Mouse (Mus musculus) CH12.LX (cell line): Measurements from ENCODE around the gene Dlst. TPM values are rescaled to one million over a fixed set of nuclear protein-coding genes. Genes with fewer than 3 reads are reported as not detected.

Experiments used
- DNase-seq: peaks from one replicate; pipeline ENCODE4 v3.0.0-alpha.2; 2013; ENCODE audit errors: extremely low read depth
- H3K27ac ChIP-seq: 2 replicates; pipeline ENCODE4 v1.5.1; 2012; ENCODE audit warnings: low read depth, mild to moderate bottlenecking, control low read depth, moderate library complexity; ENCODE audit not compliant: insufficient read depth
- H3K27me3 ChIP-seq: replicated peaks from 2 replicates; pipeline ENCODE3; 2012; ENCODE audit warnings: inconsistent platforms
- H3K36me3 ChIP-seq, 2 experiments: replicated peaks in 1 of 2; 2 replicates each; pipeline versions ENCODE3 to v1.6.1; 2012; ENCODE audit warnings: inconsistent platforms in 1 of 2, low read length in 1 of 2, mild to moderate bottlenecking in 1 of 2, mixed read lengths in 1 of 2, moderate library complexity in 1 of 2; ENCODE audit not compliant: control insufficient read depth in 1 of 2, insufficient read depth in 1 of 2
- H3K4me1 ChIP-seq, 2 experiments: 2 replicates each; pipeline ENCODE4 v1.6.1; 2012; ENCODE audit warnings: inconsistent platforms in 1 of 2, moderate library complexity in 1 of 2; ENCODE audit not compliant: insufficient read depth in 2 of 2, control insufficient read depth in 1 of 2
- H3K4me2 ChIP-seq: 2 replicates; pipeline ENCODE4 v1.6.1; 2012; ENCODE audit warnings: low read depth, mild to moderate bottlenecking, control low read depth; ENCODE audit not compliant: poor library complexity, insufficient read depth, severe bottlenecking
- H3K4me3 ChIP-seq, 3 experiments: fragments of 150-350 bp in 1 of 3; sonication (generic) in 1 of 3; replicated peaks in 1 of 3; 2 replicates each; pipeline versions ENCODE3 to v1.5.1; 2011 to 2012; ENCODE audit warnings: low read depth in 2 of 3, low read length in 2 of 3, mild to moderate bottlenecking in 2 of 3, moderate library complexity in 2 of 3, control low read depth in 1 of 3, improper control_type of control experiment in 1 of 3, inconsistent platforms in 1 of 3, mixed read lengths in 1 of 3; ENCODE audit not compliant: poor library complexity in 1 of 3
- H3K79me2 ChIP-seq: replicated peaks from 2 replicates; pipeline ENCODE4 v1.6.1; 2012; ENCODE audit warnings: mild to moderate bottlenecking, moderate library complexity; ENCODE audit not compliant: control insufficient read depth, poor library complexity, insufficient read depth, severe bottlenecking; ENCODE audit errors: extremely low read depth
- H3K9ac ChIP-seq: 2 replicates; pipeline ENCODE4 v1.6.1; 2012; ENCODE audit warnings: low read depth, mild to moderate bottlenecking, control low read depth, moderate library complexity; ENCODE audit not compliant: insufficient read depth
- H3K9me3 ChIP-seq: replicated peaks from 2 replicates; pipeline ENCODE3; 2012; ENCODE audit warnings: low read length, inconsistent platforms, mixed read lengths
- BHLHE40 ChIP-seq: IDR thresholded peaks from 2 replicates; pipeline ENCODE4 v1.6.1; 2011; ENCODE audit warnings: mild to moderate bottlenecking, low read depth, low read length, improper control_type of control experiment
- ELF1 ChIP-seq: IDR thresholded peaks from 2 replicates; pipeline ENCODE4 v1.6.1; 2014; ENCODE audit warnings: low read depth, mild to moderate bottlenecking, inconsistent platforms, low read length, improper control_type of control experiment
- EP300 ChIP-seq: IDR thresholded peaks from 2 replicates; pipeline ENCODE4 v1.6.1; 2011; ENCODE audit warnings: low read length, improper control_type of control experiment
- ETS1 ChIP-seq: conservative IDR thresholded peaks from 2 replicates; pipeline ENCODE4 v1.6.1; 2012; ENCODE audit warnings: low read depth, mild to moderate bottlenecking, inconsistent platforms, low read length, improper control_type of control experiment, moderate library complexity
- IRF4 ChIP-seq: IDR thresholded peaks from 2 replicates; pipeline ENCODE4 v1.6.1; 2014; ENCODE audit warnings: low read depth, mild to moderate bottlenecking, inconsistent platforms, low read length, improper control_type of control experiment
- JUN ChIP-seq: IDR thresholded peaks from 2 replicates; pipeline ENCODE4 v1.6.1; 2011; ENCODE audit warnings: low read depth, mild to moderate bottlenecking, low read length, improper control_type of control experiment, moderate library complexity; ENCODE audit not compliant: insufficient read depth
- JUND ChIP-seq: conservative IDR thresholded peaks from 2 replicates; pipeline ENCODE4 v1.6.1; 2011; ENCODE audit warnings: low read depth, low read length, improper control_type of control experiment
- MAX ChIP-seq: IDR thresholded peaks from 2 replicates; pipeline ENCODE4 v1.6.1; 2011; ENCODE audit warnings: low read length, improper control_type of control experiment
- MAZ ChIP-seq: IDR thresholded peaks from 2 replicates; pipeline ENCODE4 v1.6.1; 2012; ENCODE audit warnings: low read depth, mild to moderate bottlenecking, inconsistent platforms, low read length, improper control_type of control experiment, moderate library complexity
- MEF2A ChIP-seq: IDR thresholded peaks from 2 replicates; pipeline ENCODE4 v1.6.1; 2014; ENCODE audit warnings: low read depth, mild to moderate bottlenecking, inconsistent platforms, low read length, improper control_type of control experiment, borderline replicate concordance
- MXI1 ChIP-seq: IDR thresholded peaks from 2 replicates; pipeline ENCODE4 v1.6.1; 2011; ENCODE audit warnings: mild to moderate bottlenecking, low read depth, low read length, improper control_type of control experiment
- MYC ChIP-seq: IDR thresholded peaks from 2 replicates; pipeline ENCODE4 v1.6.1; 2011; ENCODE audit warnings: low read depth, mild to moderate bottlenecking, improper control_type of control experiment, low read length
- NELFE ChIP-seq: IDR thresholded peaks from 2 replicates; pipeline ENCODE4 v1.6.1; 2011; ENCODE audit warnings: low read depth, low read length, improper control_type of control experiment
- NRF1 ChIP-seq: IDR thresholded peaks from 2 replicates; pipeline ENCODE4 v1.6.1; 2014; ENCODE audit warnings: low read depth, mild to moderate bottlenecking, inconsistent platforms, low read length, improper control_type of control experiment, moderate library complexity
- POLR2AphosphoS2 ChIP-seq: IDR thresholded peaks from 2 replicates; pipeline ENCODE4 v1.6.1; 2011; ENCODE audit warnings: low read depth, low read length, improper control_type of control experiment
- RCOR1 ChIP-seq: conservative IDR thresholded peaks from 2 replicates; pipeline ENCODE4 v1.6.1; 2012; ENCODE audit warnings: low read depth, mild to moderate bottlenecking, inconsistent platforms, low read length, improper control_type of control experiment
- SIN3A ChIP-seq: IDR thresholded peaks from 2 replicates; pipeline ENCODE4 v1.6.1; 2012; ENCODE audit warnings: low read length, improper control_type of control experiment, inconsistent platforms
- TCF12 ChIP-seq: IDR thresholded peaks from 2 replicates; pipeline ENCODE4 v1.6.1; 2014; ENCODE audit warnings: low read depth, mild to moderate bottlenecking, inconsistent platforms, low read length, improper control_type of control experiment
- UBTF ChIP-seq: IDR thresholded peaks from 2 replicates; pipeline ENCODE4 v1.6.1; 2012; ENCODE audit warnings: low read depth, mild to moderate bottlenecking, inconsistent platforms, low read length, improper control_type of control experiment, moderate library complexity
- USF1 ChIP-seq: IDR thresholded peaks from 2 replicates; pipeline ENCODE4 v1.6.1; 2014; ENCODE audit warnings: low read depth, mild to moderate bottlenecking, inconsistent platforms, low read length, improper control_type of control experiment
- USF2 ChIP-seq: conservative IDR thresholded peaks from 2 replicates; pipeline ENCODE4 v1.6.1; 2011; ENCODE audit warnings: low read depth, low read length, improper control_type of control experiment
- ZC3H11A ChIP-seq: IDR thresholded peaks from 2 replicates; pipeline ENCODE4 v1.6.1; 2012; ENCODE audit warnings: low read depth, mild to moderate bottlenecking, inconsistent platforms, low read length, improper control_type of control experiment
- ZMIZ1 ChIP-seq: IDR thresholded peaks from 2 replicates; pipeline ENCODE4 v1.6.1; 2012; ENCODE audit warnings: low read depth, mild to moderate bottlenecking, inconsistent platforms, low read length, improper control_type of control experiment
- ZNF384 ChIP-seq: IDR thresholded peaks from 2 replicates; pipeline ENCODE4 v1.6.1; 2012; ENCODE audit warnings: low read depth, low read length, improper control_type of control experiment, inconsistent platforms
- dilution Hi-C: fragments of 300-500 bp; cut with MboI; formaldehyde crosslinking; loops from 2 replicates; pipeline ENCODE4 v1.14.3; 2020; ENCODE audit warnings: low sequenced_read_pairs; ENCODE audit not compliant: extremely low pct_unique_long_range_greater_than_20kb, extremely low pct_ligation_motif_present
- in situ Hi-C: fragments of 300-500 bp; cut with MboI; formaldehyde crosslinking; loops from 3 replicates; pipeline ENCODE4 v1.14.3; 2019; ENCODE audit warnings: low sequenced_read_pairs, low pct_ligation_motif_present, low pct_unique_long_range_greater_than_20kb, mixed read lengths
- polyA plus RNA-seq: library from polyadenylated mRNA; unstranded; fragments of >175 nt; gene quantifications from 2 replicates; pipeline ENCODE4 v1.2.1, GENCODE M21; 2012; ENCODE audit warnings: low read depth; ENCODE audit not compliant: insufficient read length
- total RNA-seq, 2 experiments: library from RNA; depleted of rRNA; stranded (reverse); fragments of 300-350 nt in 1 of 2; fragments of >200 nt in 1 of 2; gene quantifications; 2 replicates each; pipeline ENCODE4 v1.2.3; 2012 to 2014

The Dlst gene
- total and polyA plus RNA-seq, 3 experiments = 116 to 165 (median 144) TPM

DNA sequence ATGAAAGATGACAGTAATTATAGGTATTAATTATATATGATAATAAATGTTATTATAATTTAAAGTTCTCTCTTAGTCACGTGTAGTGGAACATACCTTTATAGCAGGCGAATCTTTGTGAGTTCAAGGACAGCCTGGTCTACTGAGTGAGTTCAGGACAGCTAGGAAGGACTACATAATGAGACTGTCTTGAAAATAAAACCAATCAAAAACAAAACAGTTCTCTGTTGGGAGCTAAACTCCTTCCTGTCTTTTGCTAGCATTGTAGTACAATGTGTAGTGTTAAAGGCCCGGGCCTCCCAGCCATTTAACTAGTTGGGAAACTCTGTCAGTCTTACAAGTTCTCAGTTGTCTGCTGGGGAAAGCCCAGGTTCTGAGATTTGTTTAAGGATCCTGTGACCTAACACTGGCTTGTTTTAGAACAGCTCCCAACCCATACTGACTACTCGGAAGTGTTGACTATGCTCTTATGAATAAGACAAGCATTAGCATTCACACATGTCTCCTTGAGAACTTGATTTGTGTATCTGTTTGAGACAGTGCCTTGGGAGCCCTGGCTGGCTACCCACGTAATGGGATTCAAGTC is 9.0 kb upstream of the Dlst start:
- H3K4me2 ChIP-seq = no peak overlapping the region; the same call in 1 of the 2 replicates
- no peak overlapping the region for H3K27ac ChIP-seq
- peaks cover 23 to 68% of the 10 kb centered on the region in 2 experiments for H3K4me1 ChIP-seq
- peaks cover 18% of the 10 kb centered on the region for H3K79me2 ChIP-seq
- peak; percentile 79 for DNase-seq
- no peak overlapping the region for H3K9ac ChIP-seq
- H3K36me3 ChIP-seq = peaks cover 15 to 33% of the 10 kb centered on the region in 2 experiments
- H3K9me3 ChIP-seq = peaks cover 5% of the 10 kb centered on the region
- dilution Hi-C loops = no loop called here
- in situ Hi-C loops = no loop called here
- no peak for TF ChIP-seq ZNF384
- peak; percentile 79 for TF ChIP-seq ELF1
- TF ChIP-seq UBTF = no peak
- TF ChIP-seq JUND = peak; percentile 51
- peak; percentile 68; the same call in 1 of the 2 replicates for TF ChIP-seq IRF4
- TF ChIP-seq MAX = peak; percentile 53; the same call in 1 of the 2 replicates
- peak; percentile 47; the same call in 1 of the 2 replicates for TF ChIP-seq MXI1
- peak; percentile 39 for TF ChIP-seq JUN
- peak; percentile 60 for TF ChIP-seq MYC
- no peak for TF ChIP-seq MAZ
- no peak for TF ChIP-seq USF2
- peak; percentile 73 for TF ChIP-seq SIN3A
- no peak for TF ChIP-seq NRF1
- peak; percentile 70 for TF ChIP-seq EP300
- TF ChIP-seq POLR2AphosphoS2 = no peak
- no peak for TF ChIP-seq ZMIZ1
- TF ChIP-seq ETS1 = peak; percentile 74
- no peak for TF ChIP-seq ZC3H11A
- peak; percentile 63; the same call in 1 of the 2 replicates for TF ChIP-seq BHLHE40
- peak; percentile 52 for TF ChIP-seq TCF12
- peak; percentile 83 for TF ChIP-seq MEF2A
- TF ChIP-seq RCOR1 = no peak
- no peak for TF ChIP-seq USF1
- no peak for TF ChIP-seq NELFE
- TF ChIP-seq, all 38 proteins: peak for 13
- no peak overlapping the region for H3K4me3 ChIP-seq
- no peaks in the 10 kb centered on the region for H3K27me3 ChIP-seq
